Comparison of ENCODE assay signal across 8 mouse cellular contexts in genomic region chr7:127770039-127770905, GRCm38 (mm10). TPM values are rescaled to one million over a fixed set of nuclear protein-coding genes. Genes with fewer than 3 reads are reported as not detected.
DNase-seq lines count a peak whose midpoint lies in the region; ATAC-seq and TF ChIP-seq lines count a peak whose summit lies in the region.

No protein-coding gene starts in this region.

- no peak for DNase-seq in heart, postnatal 25 days (ENCODE audit: low spot score)
- peak; percentile 58 for DNase-seq in G1E (ENCODE audit: low spot score)
- DNase-seq in forebrain, embryonic 10.5 days (ENCODE audit: extremely low spot score, low spot score), result no peak
- peak; percentile 47 for DNase-seq in limb, embryonic 11.5 days (ENCODE audit: low spot score)
- no peak for DNase-seq in left cerebral cortex, adult 11 months (ENCODE audit: low spot score)

- H3K36me3 ChIP-seq in heart, embryonic 11.5 days (ENCODE audit: control insufficient read depth, insufficient read depth, low read length), result peaks cover 9% of the 10 kb centered on the region
- H3K36me3 ChIP-seq in G1E (replicated peaks), result peaks cover 66% of the 10 kb centered on the region
- peaks cover 35% of the 10 kb centered on the region for H3K36me3 ChIP-seq in forebrain, embryonic 10.5 days (replicated peaks)
- peaks cover 11% of the 10 kb centered on the region for H3K36me3 ChIP-seq in limb, embryonic 11.5 days (ENCODE audit: control insufficient read depth, insufficient read depth, low read length)
- peaks cover 35% of the 10 kb centered on the region for H3K36me3 ChIP-seq in neural tube, embryonic 13.5 days

- H3K9ac ChIP-seq in heart, embryonic 11.5 days (ENCODE audit: low read depth, low read length), result peak overlapping the region; percentile 92
- H3K9ac ChIP-seq in limb, embryonic 11.5 days (ENCODE audit: low read length), result peak overlapping the region; percentile 84
- peak overlapping the region; percentile 80 for H3K9ac ChIP-seq in neural tube, embryonic 13.5 days

- peak overlapping the region; percentile 85 for H3K27ac ChIP-seq in heart, embryonic 11.5 days (ENCODE audit: low read depth, low read length)
- H3K27ac ChIP-seq in forebrain, embryonic 10.5 days, result peak overlapping the region; percentile 90
- H3K27ac ChIP-seq in limb, embryonic 11.5 days (replicated peaks; ENCODE audit: low read depth, low read length), result peak overlapping the region; percentile 89
- H3K27ac ChIP-seq in neural tube, embryonic 13.5 days (replicated peaks), result peak overlapping the region; percentile 74

- peak; percentile 1; the same call in 1 of the 2 replicates for ATAC-seq in heart, embryonic 11.5 days (replicated peaks; ENCODE audit: insufficient number of reproducible peaks, low FRiP score, low TSS enrichment)
- ATAC-seq in G1E (ENCODE audit: extremely low read depth, insufficient number of reproducible peaks, low FRiP score, poor library complexity, severe bottlenecking), result no peak
- ATAC-seq in limb, embryonic 11.5 days (ENCODE audit: insufficient number of reproducible peaks, low FRiP score, low TSS enrichment, low read depth), result peak; percentile 2; the same call in 1 of the 2 replicates
- ATAC-seq in neural tube, embryonic 13.5 days (ENCODE audit: low read depth), result peak; percentile 28
- ATAC-seq in megakaryocyte-erythroid progenitor cell, adult 5-6 weeks (replicated peaks; ENCODE audit: low FRiP score, low TSS enrichment, poor library complexity, severe bottlenecking), result no peak

- peak overlapping the region; percentile 70 for H3K4me3 ChIP-seq in heart, embryonic 11.5 days (ENCODE audit: low read depth, low read length)
- peak overlapping the region; percentile 84 for H3K4me3 ChIP-seq in G1E (ENCODE audit: low read depth, low read length)
- peak overlapping the region; percentile 65 for H3K4me3 ChIP-seq in forebrain, embryonic 10.5 days
- H3K4me3 ChIP-seq in limb, embryonic 11.5 days (ENCODE audit: low read depth, low read length), result peak overlapping the region; percentile 71
- peak overlapping the region; percentile 48 for H3K4me3 ChIP-seq in neural tube, embryonic 13.5 days

- intact Hi-C loops in heart, postnatal 25 days (cut with DNase I), result no loop called here

- H3K4me1 ChIP-seq in heart, embryonic 11.5 days (ENCODE audit: control insufficient read depth, insufficient read depth, low read length), result peaks cover 22% of the 10 kb centered on the region
- H3K4me1 ChIP-seq in G1E (ENCODE audit: insufficient read depth, low read depth, low read length), result peaks cover 89% of the 10 kb centered on the region
- peaks cover 41% of the 10 kb centered on the region for H3K4me1 ChIP-seq in forebrain, embryonic 10.5 days
- peaks cover 12% of the 10 kb centered on the region for H3K4me1 ChIP-seq in limb, embryonic 11.5 days (ENCODE audit: control insufficient read depth, insufficient read depth, low read length)
- peaks cover 31% of the 10 kb centered on the region for H3K4me1 ChIP-seq in neural tube, embryonic 13.5 days (replicated peaks)

- TF ChIP-seq CTCF in G1E (IDR thresholded peaks at IDR 0.05; ENCODE audit: low read depth, low read length), result no peak

- peak overlapping the region; percentile 99 for H3K4me2 ChIP-seq in heart, embryonic 11.5 days
- peak overlapping the region; percentile 97 for H3K4me2 ChIP-seq in limb, embryonic 11.5 days (ENCODE audit: low read depth, severe bottlenecking)
- peak overlapping the region; percentile 74 for H3K4me2 ChIP-seq in neural tube, embryonic 13.5 days

- no peaks in the 10 kb centered on the region for H3K9me3 ChIP-seq in heart, embryonic 11.5 days (replicated peaks; ENCODE audit: control insufficient read depth, low read length)
- H3K9me3 ChIP-seq in G1E (replicated peaks), result no peaks in the 10 kb centered on the region
- H3K9me3 ChIP-seq in forebrain, embryonic 10.5 days, result no peaks in the 10 kb centered on the region
- H3K9me3 ChIP-seq in limb, embryonic 11.5 days (ENCODE audit: control insufficient read depth, low read length), result no peaks in the 10 kb centered on the region
- H3K9me3 ChIP-seq in neural tube, embryonic 13.5 days, result no peaks in the 10 kb centered on the region

- WGBS in heart, embryonic 11.5 days (ENCODE audit: insufficient replicate concordance), result 2% methylated on average over 27 of the region's 27 CpGs
- 8% methylated on average over 27 of the region's 27 CpGs for WGBS in forebrain, embryonic 10.5 days
- WGBS in limb, embryonic 11.5 days, result 2% methylated on average over 27 of the region's 27 CpGs
- 5% methylated on average over 27 of the region's 27 CpGs for WGBS in neural tube, embryonic 13.5 days

- no peaks in the 10 kb centered on the region for H3K27me3 ChIP-seq in heart, embryonic 11.5 days (ENCODE audit: control insufficient read depth, insufficient read depth, low read length)
- H3K27me3 ChIP-seq in G1E (ENCODE audit: insufficient read depth, low read length), result no peaks in the 10 kb centered on the region
- H3K27me3 ChIP-seq in forebrain, embryonic 10.5 days (ENCODE audit: poor library complexity, severe bottlenecking), result no peaks in the 10 kb centered on the region
- H3K27me3 ChIP-seq in limb, embryonic 11.5 days (ENCODE audit: control insufficient read depth, insufficient read depth, low read length), result no peaks in the 10 kb centered on the region
- H3K27me3 ChIP-seq in neural tube, embryonic 13.5 days, result no peaks in the 10 kb centered on the region

RNA-seq across cellular contexts. Expression of gene Orai3, which starts 0.7 kb away (rescaled TPM):
- 13.3 and 14.5 TPM in 2 replicates for polyA plus RNA-seq in heart, embryonic 11.5 days (2014; fragmentation: Nextera tagmentation; extraction: Ambion mirVana)
- 10 to 100 TPM; 16.5 to 19.4 TPM for total RNA-seq in heart, postnatal 25 days (2021)
- total RNA-seq in G1E (2014; fragmentation: Nextera tagmentation) (27.4 and 27.7 TPM in 2 replicates), G1E (2017) (47.1 and 53.8 TPM in 2 replicates)
- 30.2 and 43.1 TPM in 2 replicates for polyA plus RNA-seq in G1E (2012)
- 8.4 and 9.8 TPM in 2 replicates for polyA plus RNA-seq in forebrain, embryonic 10.5 days (2016; fragmentation: Nextera tagmentation; extraction: Ambion mirVana)
- polyA plus RNA-seq in limb, embryonic 11.5 days (2014; fragmentation: Nextera tagmentation; extraction: Ambion mirVana), result 11.7 and 12.3 TPM in 2 replicates
- polyA plus RNA-seq in neural tube, embryonic 13.5 days (2015; fragmentation: Nextera tagmentation; extraction: Ambion mirVana), result 9.7 and 9.9 TPM in 2 replicates
- total RNA-seq in megakaryocyte-erythroid progenitor cell, adult 5-6 weeks (2014; fragmentation: Nextera tagmentation), result 23.4 and 29.5 TPM in 2 replicates
- total RNA-seq in megakaryocyte-erythroid progenitor cell, adult 5-6 weeks (2017), result 21.0 and 22.9 TPM in 2 replicates

RNA-seq across cellular contexts. Expression of gene Setd1a, which starts 6.2 kb away (rescaled TPM):
- polyA plus RNA-seq in heart, embryonic 11.5 days (2014; fragmentation: Nextera tagmentation; extraction: Ambion mirVana), result 16.9 and 20.8 TPM in 2 replicates
- 10 to 100 TPM; 18.8 to 21.1 TPM for total RNA-seq in heart, postnatal 25 days (2021)
- total RNA-seq in G1E (2014; fragmentation: Nextera tagmentation), result 104 and 115 TPM in 2 replicates
- total RNA-seq in G1E (2017), result 9.1 and 10.0 TPM in 2 replicates
- 103 and 118 TPM in 2 replicates for polyA plus RNA-seq in G1E (2012)
- 16.0 and 17.1 TPM in 2 replicates for polyA plus RNA-seq in forebrain, embryonic 10.5 days (2016; fragmentation: Nextera tagmentation; extraction: Ambion mirVana)
- polyA plus RNA-seq in limb, embryonic 11.5 days (2014; fragmentation: Nextera tagmentation; extraction: Ambion mirVana), result 31.5 and 38.0 TPM in 2 replicates
- 19.0 and 20.9 TPM in 2 replicates for polyA plus RNA-seq in neural tube, embryonic 13.5 days (2015; fragmentation: Nextera tagmentation; extraction: Ambion mirVana)
- total RNA-seq in megakaryocyte-erythroid progenitor cell, adult 5-6 weeks (2014; fragmentation: Nextera tagmentation), result 83.0 and 94.4 TPM in 2 replicates
- 10.6 and 19.5 TPM in 2 replicates for total RNA-seq in megakaryocyte-erythroid progenitor cell, adult 5-6 weeks (2017)

RNA-seq across cellular contexts. Expression of gene Gm49388, which starts 15.1 kb away (rescaled TPM):
- polyA plus RNA-seq in heart, embryonic 11.5 days (2014; fragmentation: Nextera tagmentation; extraction: Ambion mirVana), result 0.46 TPM in 1 of 2 replicates, not detected in the other
- total RNA-seq in heart, postnatal 25 days (2021), result 1 to 10 TPM; 2.0 to 3.6 TPM
- 4.7 and 8.4 TPM in 2 replicates for total RNA-seq in G1E (2014; fragmentation: Nextera tagmentation)
- 0.23 TPM in 1 of 2 replicates, not detected in the other for total RNA-seq in G1E (2017)
- 0.12 and 1.1 TPM in 2 replicates for polyA plus RNA-seq in G1E (2012)
- polyA plus RNA-seq in forebrain, embryonic 10.5 days (2016; fragmentation: Nextera tagmentation; extraction: Ambion mirVana), result not detected in 2 replicates
- not detected in 2 replicates for polyA plus RNA-seq in limb, embryonic 11.5 days (2014; fragmentation: Nextera tagmentation; extraction: Ambion mirVana)
- polyA plus RNA-seq in neural tube, embryonic 13.5 days (2015; fragmentation: Nextera tagmentation; extraction: Ambion mirVana), result not detected in 2 replicates
- 1.0 TPM in 1 of 2 replicates, not detected in the other for total RNA-seq in megakaryocyte-erythroid progenitor cell, adult 5-6 weeks (2014; fragmentation: Nextera tagmentation)
- total RNA-seq in megakaryocyte-erythroid progenitor cell, adult 5-6 weeks (2017), result 0.85 TPM in 1 of 2 replicates, not detected in the other

RNA-seq across cellular contexts. Expression of gene Fbxl19, which starts 25.9 kb away (rescaled TPM):
- polyA plus RNA-seq in heart, embryonic 11.5 days (2014; fragmentation: Nextera tagmentation; extraction: Ambion mirVana), result 2.5 and 3.3 TPM in 2 replicates
- 1 to 10 TPM; 3.0 to 4.2 TPM for total RNA-seq in heart, postnatal 25 days (2021)
- total RNA-seq in G1E (2014; fragmentation: Nextera tagmentation), result 6.4 and 6.9 TPM in 2 replicates
- 15.1 and 18.8 TPM in 2 replicates for total RNA-seq in G1E (2017)
- polyA plus RNA-seq in G1E (2012), result 54.4 and 58.5 TPM in 2 replicates
- polyA plus RNA-seq in forebrain, embryonic 10.5 days (2016; fragmentation: Nextera tagmentation; extraction: Ambion mirVana), result 7.6 and 8.2 TPM in 2 replicates
- 9.8 and 10.9 TPM in 2 replicates for polyA plus RNA-seq in limb, embryonic 11.5 days (2014; fragmentation: Nextera tagmentation; extraction: Ambion mirVana)
- 8.0 and 8.8 TPM in 2 replicates for polyA plus RNA-seq in neural tube, embryonic 13.5 days (2015; fragmentation: Nextera tagmentation; extraction: Ambion mirVana)
- total RNA-seq in megakaryocyte-erythroid progenitor cell, adult 5-6 weeks (2014; fragmentation: Nextera tagmentation), result 11.6 and 14.2 TPM in 2 replicates
- total RNA-seq in megakaryocyte-erythroid progenitor cell, adult 5-6 weeks (2017), result 12.2 and 12.5 TPM in 2 replicates

RNA-seq across cellular contexts. Expression of gene Hsd3b7, which starts 30.1 kb away (rescaled TPM):
- polyA plus RNA-seq in heart, embryonic 11.5 days (2014; fragmentation: Nextera tagmentation; extraction: Ambion mirVana), result 18.1 and 23.5 TPM in 2 replicates
- total RNA-seq in heart, postnatal 25 days (2021), result 10 to 100 TPM; 15.4 to 16.0 TPM
- total RNA-seq in G1E (2014; fragmentation: Nextera tagmentation) (11.2 and 17.2 TPM in 2 replicates), G1E (2017) (42.3 and 52.1 TPM in 2 replicates)
- polyA plus RNA-seq in G1E (2012), result 10.6 and 19.7 TPM in 2 replicates
- polyA plus RNA-seq in forebrain, embryonic 10.5 days (2016; fragmentation: Nextera tagmentation; extraction: Ambion mirVana), result 5.4 and 5.8 TPM in 2 replicates
- polyA plus RNA-seq in limb, embryonic 11.5 days (2014; fragmentation: Nextera tagmentation; extraction: Ambion mirVana), result 7.0 and 8.0 TPM in 2 replicates
- polyA plus RNA-seq in neural tube, embryonic 13.5 days (2015; fragmentation: Nextera tagmentation; extraction: Ambion mirVana), result 9.5 and 9.8 TPM in 2 replicates
- 38.9 and 56.1 TPM in 2 replicates for total RNA-seq in megakaryocyte-erythroid progenitor cell, adult 5-6 weeks (2014; fragmentation: Nextera tagmentation)
- total RNA-seq in megakaryocyte-erythroid progenitor cell, adult 5-6 weeks (2017), result 16.8 and 60.3 TPM in 2 replicates

Comparison
In these comparisons a context has a peak if more than half of its experiments do, and no peak if none do; other contexts are left out.
1. ATAC-seq: peak in heart, embryonic 11.5 days (single experiment), limb, embryonic 11.5 days (single experiment) and neural tube, embryonic 13.5 days (single experiment); none in G1E (single experiment) and megakaryocyte-erythroid progenitor cell, adult 5-6 weeks (single experiment).
2. DNase-seq: peak in G1E (single experiment) and limb, embryonic 11.5 days (single experiment); none in heart, postnatal 25 days (single experiment), forebrain, embryonic 10.5 days (single experiment) and left cerebral cortex, adult 11 months (single experiment).
3. Peak in every context shown above with its lines, with median percentiles within 50 percentile points of each other: H3K27ac ChIP-seq, H3K4me2 ChIP-seq, H3K4me3 ChIP-seq and H3K9ac ChIP-seq.